Mouse (Mus musculus) liver, embryonic 16.5 days (tissue): Measurements from ENCODE around the gene AF067061. TPM values are rescaled to one million over a fixed set of nuclear protein-coding genes. Genes with fewer than 3 reads are reported as not detected.

Experiments used
- polyA plus RNA-seq: library from polyadenylated mRNA; unstranded; fragments of >200 nt; fragmentation: Nextera tagmentation; extraction: Ambion mirVana; gene quantifications from 2 replicates; pipeline ENCODE4 v1.2.1, GENCODE M21; 2015

The AF067061 gene
- polyA plus RNA-seq, 1 experiment from 2014 or later = not detected

Other genes starting within 250 kb of the AF067061 start
- 0.21 TPM in 1 of 2 replicates, not detected in the other for gene Gm36079, start 236.1 kb upstream of the AF067061 start, polyA plus RNA-seq
- gene Gm21188, start 210.9 kb upstream of the AF067061 start, polyA plus RNA-seq = 0.34 and 0.50 TPM in 2 replicates
- gene Gm20767, start 122.9 kb upstream of the AF067061 start, polyA plus RNA-seq = not detected in 2 replicates
- gene Gm21818, start 90.7 kb upstream of the AF067061 start, polyA plus RNA-seq = not detected in 2 replicates
- gene Gm21762, start 47.2 kb upstream of the AF067061 start, polyA plus RNA-seq = not detected in 2 replicates
- not detected in 2 replicates for gene Gm21731, start 24.0 kb upstream of the AF067061 start, polyA plus RNA-seq
- gene BC147527, start 37.3 kb downstream of the AF067061 start, polyA plus RNA-seq = 0.40 and 0.42 TPM in 2 replicates
- gene Tcstv3, start 53.8 kb downstream of the AF067061 start, polyA plus RNA-seq = not detected in 2 replicates